ENCODE assay signal across 9 mouse cellular contexts in the genomic region with DNA sequence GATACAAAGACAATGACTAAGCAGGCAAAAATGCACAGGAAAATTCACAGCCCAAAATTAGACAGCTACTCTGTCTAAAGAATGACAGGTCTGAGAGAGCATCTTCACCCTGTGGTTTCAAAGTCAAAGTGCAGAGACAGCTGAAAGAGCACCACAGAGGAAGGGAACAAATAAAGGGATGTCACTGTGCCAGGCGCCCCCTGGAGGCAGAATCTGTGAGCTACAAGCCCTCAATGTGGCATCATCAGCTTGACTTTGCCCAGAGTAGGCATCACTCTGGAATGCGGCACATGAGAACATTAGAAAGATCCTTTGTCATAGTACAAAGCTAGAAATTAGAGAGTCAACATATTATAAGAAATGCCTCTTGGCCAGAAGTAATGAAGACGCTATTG. TPM values are rescaled to one million over a fixed set of nuclear protein-coding genes. Genes with fewer than 3 reads are reported as not detected.
DNase-seq lines count a peak whose midpoint lies in the region; ATAC-seq and TF ChIP-seq lines count a peak whose summit lies in the region.
"Had no signal": no experiment of that assay in that cellular context is flagged by ENCODE, and none has a peak within 500 bp of the region (broad histone marks: within the 10 kb centered on the region; RNA-seq: fewer than 3 reads in every experiment).

No protein-coding gene starts in this region.

- WGBS in heart, embryonic 12.5 days, result 56% methylated on average over 3 of the region's 3 CpGs
- 56% methylated on average over 3 of the region's 3 CpGs for WGBS in embryonic facial prominence, embryonic 11.5 days
- 69% methylated on average over 3 of the region's 3 CpGs for WGBS in liver, adult 2 months

- no peak overlapping the region for H3K27ac ChIP-seq in heart, embryonic 12.5 days (ENCODE audit: poor library complexity, severe bottlenecking)
- H3K27ac ChIP-seq in embryonic facial prominence, embryonic 11.5 days (replicated peaks; ENCODE audit: low read depth, low read length), result no peak overlapping the region
- no peak overlapping the region for H3K27ac ChIP-seq in liver, adult 2 months (replicated peaks; ENCODE audit: insufficient read depth, low read depth, low read length)
- H3K27ac ChIP-seq: limb, embryonic 15.5 days had no signal

- no peak for TF ChIP-seq POLR2A in liver, adult 2 months (IDR thresholded peaks at IDR 0.05; ENCODE audit: extremely low read depth, insufficient read depth, low read length)

- no peaks in the 10 kb centered on the region for H3K27me3 ChIP-seq in heart, embryonic 12.5 days (replicated peaks)
- no peaks in the 10 kb centered on the region for H3K27me3 ChIP-seq in embryonic facial prominence, embryonic 11.5 days (ENCODE audit: control insufficient read depth, insufficient read depth, low read length)
- no peaks in the 10 kb centered on the region for H3K27me3 ChIP-seq in liver, adult 2 months (ENCODE audit: control insufficient read depth, insufficient read depth, low read length)
- H3K27me3 ChIP-seq: limb, embryonic 15.5 days had no signal

- peaks cover 30% of the 10 kb centered on the region; the same call in 1 of the 2 replicates for H3K79me2 ChIP-seq in liver, adult 2 months (ENCODE audit: control insufficient read depth, insufficient read depth, low read length)

- no peak for ATAC-seq in heart, embryonic 12.5 days (ENCODE audit: insufficient number of reproducible peaks, low FRiP score)
- no peak for ATAC-seq in embryonic facial prominence, embryonic 11.5 days (replicated peaks; ENCODE audit: insufficient number of reproducible peaks, low FRiP score, low TSS enrichment, low read depth)
- ATAC-seq in monocyte, adult 5-6 weeks (replicated peaks; ENCODE audit: insufficient number of reproducible peaks, low FRiP score, low TSS enrichment, poor library complexity, severe bottlenecking), result no peak

- TF ChIP-seq CTCF in liver, adult 2 months (IDR thresholded peaks at IDR 0.05; ENCODE audit: low read depth, low read length), result peak; percentile 78

- H3K4me2 ChIP-seq in heart, embryonic 12.5 days, result no peak overlapping the region
- H3K4me2 ChIP-seq in embryonic facial prominence, embryonic 11.5 days (ENCODE audit: low read depth, low read length), result no peak overlapping the region
- H3K4me2 ChIP-seq: limb, embryonic 15.5 days had no signal

- H3K9me3 ChIP-seq in heart, embryonic 12.5 days (replicated peaks), result peaks cover 3% of the 10 kb centered on the region; the same call in 1 of the 2 replicates
- H3K9me3 ChIP-seq in embryonic facial prominence, embryonic 11.5 days (replicated peaks; ENCODE audit: control insufficient read depth, low read length), result no peaks in the 10 kb centered on the region
- H3K9me3 ChIP-seq: limb, embryonic 15.5 days had no signal

- no peak overlapping the region for H3K4me3 ChIP-seq in heart, embryonic 12.5 days
- no peak overlapping the region for H3K4me3 ChIP-seq in embryonic facial prominence, embryonic 11.5 days (ENCODE audit: low read depth, low read length)
- no peak overlapping the region for H3K4me3 ChIP-seq in liver, adult 2 months (ENCODE audit: insufficient read depth, low read depth, low read length)
- H3K4me3 ChIP-seq: limb, embryonic 15.5 days had no signal

- peak; percentile 29 to 47 for DNase-seq in heart, postnatal 10 days
- DNase-seq in B cell, adult 2 months, result peak; percentile 70 to 72
- DNase-seq in MEL-GATA-1-ER (ENCODE audit: extremely low read depth, low read depth), result peak; percentile 9
- DNase-seq in embryonic facial prominence, embryonic 11.5 days (ENCODE audit: low spot score), result peak; percentile 47
- DNase-seq in liver, adult 2 months (ENCODE audit: extremely low read depth, low read depth, low spot score), result peak; percentile 44
- peak; percentile 13 for DNase-seq in spleen, adult 12 weeks (ENCODE audit: low spot score)

- H3K9ac ChIP-seq in heart, embryonic 12.5 days, result no peak overlapping the region
- H3K9ac ChIP-seq in embryonic facial prominence, embryonic 11.5 days (replicated peaks; ENCODE audit: low read length), result no peak overlapping the region
- H3K9ac ChIP-seq in liver, adult 2 months (ENCODE audit: low read depth, low read length), result no peak overlapping the region
- H3K9ac ChIP-seq: limb, embryonic 15.5 days had no signal

- H3K4me1 ChIP-seq in heart, embryonic 12.5 days (replicated peaks), result peaks cover 2% of the 10 kb centered on the region
- no peaks in the 10 kb centered on the region for H3K4me1 ChIP-seq in embryonic facial prominence, embryonic 11.5 days (ENCODE audit: control insufficient read depth, insufficient read depth, low read length)
- H3K4me1 ChIP-seq in liver, adult 2 months (ENCODE audit: control insufficient read depth, insufficient read depth, low read length), result peaks cover 2% of the 10 kb centered on the region; the same call in 1 of the 2 replicates
- H3K4me1 ChIP-seq: limb, embryonic 15.5 days had no signal

- 0 out of 2 replicates have a peak, but pooled peaks cover 3% of the 10 kb centered on the region for H3K36me3 ChIP-seq in heart, embryonic 12.5 days
- no peaks in the 10 kb centered on the region for H3K36me3 ChIP-seq in embryonic facial prominence, embryonic 11.5 days (replicated peaks; ENCODE audit: control insufficient read depth, insufficient read depth, low read depth, low read length)
- peaks cover 3% of the 10 kb centered on the region; the same call in 1 of the 2 replicates for H3K36me3 ChIP-seq in liver, adult 2 months (ENCODE audit: control insufficient read depth, insufficient read depth, low read length)
- H3K36me3 ChIP-seq: limb, embryonic 15.5 days had no signal

- intact Hi-C loops in heart, postnatal 10 days (cut with DNase I), result no loop called here

RNA-seq across cellular contexts. Expression of a gene that starts 49.3 kb away (rescaled TPM):
- total RNA-seq in heart, postnatal 10 days (2021), result 100 to 1,000 TPM in 1 of 2 experiments, 10 to 100 TPM in 1; 98.0 to 106 TPM
- 94.7 and 98.7 TPM in 2 replicates for polyA plus RNA-seq in heart, embryonic 12.5 days (2016; fragmentation: Nextera tagmentation; extraction: Ambion mirVana)
- polyA plus RNA-seq in embryonic facial prominence, embryonic 11.5 days (2014; fragmentation: Nextera tagmentation; extraction: Ambion mirVana), result 64.7 and 67.2 TPM in 2 replicates
- 137 and 153 TPM in 2 replicates for total RNA-seq in liver, adult 2 months (2014; rRNA removed)
- polyA plus RNA-seq in liver, adult 2 months (2012; rRNA removed), result 54.0 and 61.2 TPM in 2 replicates
- 17.4 to 31.1 TPM (median 25.5 TPM) in 3 replicates for total RNA-seq in monocyte, adult 5-6 weeks (2017)

Comparison
In these comparisons a context has a peak if more than half of its experiments do, and no peak if none do; other contexts are left out.
1. DNase-seq: peak in every context shown above with its lines; median percentile 71 in B cell, adult 2 months; 47 in embryonic facial prominence, embryonic 11.5 days; 44 in liver, adult 2 months; 38 in heart, postnatal 10 days; 13 in spleen, adult 12 weeks; 9 in MEL-GATA-1-ER.